Mouse (Mus musculus) megakaryocyte, embryonic 14.5 days (primary cell): ENCODE results near the gene Plaa. TPM values are rescaled to one million over a fixed set of nuclear protein-coding genes. Genes with fewer than 3 reads are reported as not detected.
"Not testable (repeated sequence)": the region's sequence is repeated elsewhere in the genome, so short reads cannot be mapped to it uniquely, and the experiment has no call there.

ENCODE experiments used
- H3K27me3 ChIP-seq: replicated peaks from 2 replicates; pipeline ENCODE3; 2012; ENCODE audit warnings: inconsistent platforms
- H3K36me3 ChIP-seq: replicated peaks from 2 replicates; pipeline ENCODE3; 2012; ENCODE audit warnings: low read length, inconsistent platforms, mixed read lengths
- H3K4me1 ChIP-seq: 2 replicates; pipeline ENCODE4 v1.6.1; 2012; ENCODE audit warnings: inconsistent platforms
- H3K4me3 ChIP-seq: replicated peaks from 2 replicates; pipeline ENCODE3; 2012; ENCODE audit warnings: moderate library complexity, mild to moderate bottlenecking, inconsistent platforms
- H3K9me3 ChIP-seq: 2 replicates; pipeline ENCODE4 v1.6.1; 2012; ENCODE audit warnings: inconsistent platforms
- FLI1 ChIP-seq: IDR thresholded peaks from 2 replicates; pipeline ENCODE4 v1.6.1; 2012; ENCODE audit warnings: low read length, inconsistent platforms, mixed read lengths
- GATA1 ChIP-seq: IDR thresholded peaks from 3 replicates; pipeline ENCODE4 v1.6.1; 2012; ENCODE audit warnings: mixed read lengths, low read length, inconsistent platforms, borderline replicate concordance
- polyA plus RNA-seq: library from polyadenylated mRNA; stranded (reverse); fragments of >175 nt; gene quantifications from 2 replicates; pipeline ENCODE4 v1.2.3, GENCODE M21; 2012; ENCODE audit warnings: low replicate concordance; ENCODE audit not compliant: insufficient read depth

Plaa gene
- 31.1 and 72.2 TPM in 2 replicates for polyA plus RNA-seq

DNA sequence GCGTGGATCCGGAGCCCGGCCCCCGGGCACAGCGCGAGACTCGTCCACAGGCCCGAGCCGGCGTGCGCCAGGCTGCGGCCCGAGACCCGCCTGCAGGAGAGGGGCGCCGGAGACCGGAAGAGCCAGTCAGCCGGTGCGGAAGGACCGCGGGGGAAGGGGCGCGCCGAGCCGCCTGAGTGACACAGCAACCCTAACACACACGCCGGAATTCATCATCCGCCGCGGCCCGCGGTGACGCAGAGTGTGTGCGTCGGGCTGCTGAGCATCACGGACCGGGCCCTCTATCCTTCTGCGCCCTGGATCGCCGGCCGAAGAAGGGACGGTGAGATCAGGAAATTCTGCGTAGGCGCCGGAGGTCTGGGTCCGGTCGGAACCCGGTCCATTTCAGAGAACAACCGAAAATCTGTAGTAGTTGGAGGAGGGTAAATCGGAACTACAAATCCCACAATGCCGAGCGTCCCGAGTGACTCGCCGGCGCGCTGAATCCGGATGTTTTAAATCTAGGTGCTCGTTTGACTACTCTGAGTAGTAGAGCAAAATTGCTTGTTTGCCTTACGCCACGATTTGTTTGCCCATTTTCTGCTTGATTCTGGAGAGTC lies at the start of gene Plaa:
Gene Plaa, minus strand, starts transcription at position 214 of the 599 bp plus-strand sequence.
- Histone ChIP-seq H3K9me3 (no peaks in the 10 kb centered on the region), H3K4me3 (peak within 1 kb of the TSS; percentile 99), H3K27me3 (no peaks in the 10 kb centered on the region), H3K4me1 (peaks cover 26% of the 10 kb centered on the region), H3K36me3 (peaks cover 2% of the 10 kb centered on the region)
- no peak for TF ChIP-seq GATA1
- TF ChIP-seq FLI1: 0 out of 2 replicates have a peak, but pooled peaks have one; percentile 30

- H3K36me3 ChIP-seq, H3K27me3 ChIP-seq, H3K9me3 ChIP-seq, H3K4me3 ChIP-seq, H3K4me1 ChIP-seq: not testable (repeated sequence)
These were observed 47.6 kb upstream of the Plaa start for GRCm38 (mm10) chr4:94650426-94651175.

DNA sequence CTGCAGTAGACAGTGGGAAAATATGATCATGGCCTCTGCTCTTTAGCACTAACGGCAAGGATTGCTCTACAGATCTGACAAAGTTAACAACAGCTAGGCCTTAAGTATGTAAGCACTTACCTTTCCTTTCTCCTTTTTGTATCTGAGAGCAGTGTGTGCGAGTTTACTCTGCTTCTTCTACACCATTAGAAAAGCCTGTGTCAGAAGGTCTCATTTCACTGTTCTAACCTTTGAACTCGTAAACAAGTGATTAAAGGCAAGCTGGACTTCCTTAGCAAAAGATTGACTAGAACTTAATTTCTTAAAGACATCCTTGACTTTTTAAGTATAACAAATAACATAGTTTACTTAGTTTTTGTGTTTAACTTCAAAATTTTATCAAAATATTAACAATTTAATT lies 46.9 kb upstream of the Plaa start, which contains the start of gene Lrrc19:
Gene Lrrc19, minus strand, starts transcription at position 225 of the 400 bp plus-strand sequence.
- Histone ChIP-seq H3K4me3 (no peak within 1 kb of the TSS), H3K36me3 (no peaks in the 10 kb centered on the region), H3K27me3 (no peaks in the 10 kb centered on the region), H3K9me3 (no peaks in the 10 kb centered on the region), H3K4me1 (no peaks in the 10 kb centered on the region)
- no peak for TF ChIP-seq GATA1
- no peak for TF ChIP-seq FLI1

DNA sequence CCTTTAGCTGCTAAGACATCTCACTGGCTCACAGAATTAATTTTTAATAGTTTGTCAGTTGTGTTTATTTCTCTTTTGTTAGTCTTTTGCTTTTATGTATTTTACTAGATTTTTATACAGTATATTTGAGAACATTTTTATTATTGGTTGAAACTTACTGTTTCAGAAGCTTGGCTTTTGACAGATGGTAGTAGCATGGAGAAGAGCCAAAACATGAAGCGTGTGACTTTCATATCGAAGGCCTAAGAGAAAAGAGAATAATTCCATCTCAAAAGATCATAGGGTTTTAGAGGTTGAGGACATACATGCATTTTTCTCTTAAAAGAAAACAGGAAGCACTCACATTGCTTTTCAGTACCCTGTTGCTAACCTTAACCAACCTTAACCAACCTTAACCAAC lies 40.1 kb upstream of the Plaa start:
- Histone ChIP-seq H3K4me3 (no peak overlapping the region), H3K9me3 (no peaks in the 10 kb centered on the region), H3K27me3 (no peaks in the 10 kb centered on the region), H3K36me3 (no peaks in the 10 kb centered on the region), H3K4me1 (no peaks in the 10 kb centered on the region)
- TF ChIP-seq GATA1 (no peak), FLI1 (no peak)

DNA sequence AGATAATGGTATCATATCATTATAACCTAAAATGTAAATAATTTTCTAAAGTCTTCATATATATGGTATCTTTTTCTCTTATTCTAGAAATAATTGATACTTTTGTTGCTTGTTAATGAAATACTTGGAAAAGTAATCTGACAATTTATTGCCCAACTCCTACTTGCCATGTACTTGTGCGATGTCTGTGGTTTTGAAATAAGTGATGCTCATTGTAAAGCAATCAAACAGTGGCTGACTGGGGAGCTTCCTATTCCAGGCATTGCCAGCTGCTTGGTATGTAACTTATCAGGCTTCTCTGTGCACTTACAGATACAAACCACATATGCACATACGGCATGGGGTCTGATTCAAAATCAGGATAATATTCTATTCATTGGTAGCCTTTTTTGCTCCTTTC lies 17.0 kb upstream of the Plaa start:
- Histone ChIP-seq H3K27me3 (no peaks in the 10 kb centered on the region), H3K9me3 (no peaks in the 10 kb centered on the region), H3K36me3 (no peaks in the 10 kb centered on the region), H3K4me3 (no peak overlapping the region), H3K4me1 (peaks cover under 1% of the 10 kb centered on the region; the same call in 1 of the 2 replicates)
- TF ChIP-seq FLI1 (no peak), GATA1 (no peak)

GRCm38 (mm10) chr4:94614627-94615006 lies 11.6 kb upstream of the Plaa start:
- Histone ChIP-seq H3K4me3 (peak overlapping the region; percentile 94), H3K4me1 (peaks cover 24% of the 10 kb centered on the region), H3K9me3 (no peaks in the 10 kb centered on the region), H3K27me3 (no peaks in the 10 kb centered on the region), H3K36me3 (no peaks in the 10 kb centered on the region)
- no peak for TF ChIP-seq GATA1
- TF ChIP-seq FLI1: no peak

DNA sequence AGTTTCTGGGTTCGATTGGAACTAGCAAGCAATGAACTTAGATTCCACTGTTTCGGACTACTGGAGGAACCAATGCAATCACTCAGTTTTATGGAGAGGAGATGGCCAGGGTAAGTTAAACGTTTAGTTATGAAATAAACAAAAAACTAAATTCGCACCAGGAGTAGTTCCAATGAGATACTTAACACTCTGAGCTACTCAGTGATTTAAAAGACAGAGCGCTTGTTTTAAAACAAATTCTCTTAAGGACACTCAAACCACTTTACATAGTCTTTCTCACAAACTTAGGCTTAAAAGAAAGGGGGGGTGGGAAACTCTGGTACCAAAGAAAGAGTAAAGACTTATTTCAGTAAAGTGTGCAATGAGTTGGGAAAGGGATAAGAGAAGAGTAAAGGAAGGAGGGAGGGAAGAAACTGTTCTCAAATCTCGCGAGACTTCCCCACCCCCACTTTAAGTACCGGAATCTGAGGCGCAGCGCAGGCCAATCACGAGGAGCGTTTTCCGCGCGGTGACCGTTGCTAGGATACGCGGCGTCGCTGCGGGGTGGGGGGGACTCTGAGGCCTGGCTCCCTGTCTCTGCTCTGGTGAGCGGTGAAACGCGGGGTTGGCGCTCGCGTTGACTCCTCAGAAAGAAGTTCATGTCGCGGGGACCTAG lies 11.1 kb upstream of the Plaa start, which contains the start of gene Ift74:
Gene Ift74, plus strand, starts transcription at position 520 of the 655 bp plus-strand sequence.
- TF ChIP-seq GATA1 (no peak), FLI1 (no peak)
- Histone ChIP-seq H3K4me1 (peaks cover 24% of the 10 kb centered on the region), H3K36me3 (no peaks in the 10 kb centered on the region), H3K9me3 (no peaks in the 10 kb centered on the region), H3K4me3 (peak within 1 kb of the TSS; percentile 94), H3K27me3 (no peaks in the 10 kb centered on the region)

DNA sequence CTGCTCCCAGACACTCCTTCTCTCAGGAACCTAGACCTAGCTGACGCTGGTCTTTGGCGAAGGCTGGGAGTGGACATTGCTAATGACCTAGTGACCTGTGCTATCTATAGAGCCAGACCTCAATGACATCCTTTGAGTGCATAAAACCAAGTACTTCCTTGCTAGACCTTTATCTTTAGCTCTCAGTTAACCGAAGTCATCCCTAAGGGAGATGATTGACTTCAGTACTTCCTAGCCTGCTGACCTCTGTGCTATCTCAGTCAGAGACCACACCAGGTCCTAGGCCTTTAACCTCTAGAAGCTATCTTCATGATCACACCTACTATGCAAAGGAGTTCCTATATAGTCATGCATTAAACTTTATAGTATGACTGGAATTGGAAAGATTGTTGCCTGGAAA lies 7.3 kb upstream of the Plaa start:
- Histone ChIP-seq H3K9me3 (no peaks in the 10 kb centered on the region), H3K36me3 (no peaks in the 10 kb centered on the region), H3K4me3 (no peak overlapping the region), H3K27me3 (no peaks in the 10 kb centered on the region), H3K4me1 (peaks cover 24% of the 10 kb centered on the region)
- TF ChIP-seq FLI1: no peak
- no peak for TF ChIP-seq GATA1

DNA sequence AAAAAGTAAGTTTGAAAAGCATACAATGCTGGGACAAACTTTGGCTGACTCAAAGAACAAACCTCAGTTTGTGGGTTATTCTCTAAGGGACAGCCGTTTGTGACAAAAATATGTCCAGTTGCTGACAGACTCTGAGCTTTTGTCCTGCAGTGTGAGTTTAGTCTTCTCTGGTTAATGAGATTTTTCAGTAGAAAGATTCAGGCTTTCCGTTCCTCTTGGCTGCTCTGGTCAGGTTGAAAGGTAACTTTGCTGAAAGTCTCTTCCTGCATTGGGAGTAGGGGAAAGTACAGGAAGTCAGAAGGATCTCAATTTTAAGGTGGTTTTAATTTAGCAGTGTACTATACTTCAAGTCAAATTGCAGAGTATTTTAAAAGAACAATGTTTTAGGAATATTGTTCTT lies 2.5 kb upstream of the Plaa start:
- Histone ChIP-seq H3K27me3 (no peaks in the 10 kb centered on the region), H3K9me3 (no peaks in the 10 kb centered on the region), H3K4me1 (peaks cover 33% of the 10 kb centered on the region), H3K4me3 (no peak overlapping the region), H3K36me3 (no peaks in the 10 kb centered on the region)
- TF ChIP-seq GATA1 (no peak), FLI1 (no peak)
